Mouse (Mus musculus) myocyte (in vitro differentiated cells): ENCODE results near the gene Robo2.

Experiments used
- E2F4 ChIP-seq: IDR thresholded peaks from one replicate; pipeline ENCODE4 v1.6.1; 2011; ENCODE audit warnings: mild to moderate bottlenecking, control low read depth, moderate library complexity; ENCODE audit not compliant: insufficient read depth
- MAX ChIP-seq: IDR thresholded peaks from one replicate; pipeline ENCODE4 v1.6.1; 2011; ENCODE audit warnings: low read depth, mild to moderate bottlenecking, control low read depth
- MYOD1 ChIP-seq, 3 experiments: IDR thresholded peaks; one replicate each; pipeline ENCODE4 v1.6.1; 2011; ENCODE audit warnings: control low read depth in 2 of 3, low read depth in 2 of 3, mild to moderate bottlenecking in 2 of 3, moderate library complexity in 1 of 3; ENCODE audit not compliant: insufficient read length in 2 of 3, control insufficient read depth in 1 of 3
- POLR2A ChIP-seq: IDR thresholded peaks from one replicate; pipeline ENCODE4 v1.6.1; 2011; ENCODE audit warnings: low read depth, mild to moderate bottlenecking, control low read depth, moderate library complexity; ENCODE audit not compliant: insufficient read length
- REST ChIP-seq: IDR thresholded peaks from one replicate; pipeline ENCODE4 v1.6.1; 2011; ENCODE audit warnings: mild to moderate bottlenecking, control low read depth, moderate library complexity; ENCODE audit not compliant: insufficient read depth, insufficient read length
- SRF ChIP-seq: IDR thresholded peaks from one replicate; pipeline ENCODE4 v1.6.1; 2011; ENCODE audit warnings: low read depth; ENCODE audit not compliant: control insufficient read depth, insufficient read length
- TCF12 ChIP-seq: IDR thresholded peaks from one replicate; pipeline ENCODE4 v1.6.1; 2011; ENCODE audit warnings: mild to moderate bottlenecking, control low read depth; ENCODE audit not compliant: poor library complexity, insufficient read depth, severe bottlenecking
- USF1 ChIP-seq: IDR thresholded peaks from one replicate; pipeline ENCODE4 v1.6.1; 2011; ENCODE audit warnings: low read depth, mild to moderate bottlenecking, control low read depth, moderate library complexity

DNA sequence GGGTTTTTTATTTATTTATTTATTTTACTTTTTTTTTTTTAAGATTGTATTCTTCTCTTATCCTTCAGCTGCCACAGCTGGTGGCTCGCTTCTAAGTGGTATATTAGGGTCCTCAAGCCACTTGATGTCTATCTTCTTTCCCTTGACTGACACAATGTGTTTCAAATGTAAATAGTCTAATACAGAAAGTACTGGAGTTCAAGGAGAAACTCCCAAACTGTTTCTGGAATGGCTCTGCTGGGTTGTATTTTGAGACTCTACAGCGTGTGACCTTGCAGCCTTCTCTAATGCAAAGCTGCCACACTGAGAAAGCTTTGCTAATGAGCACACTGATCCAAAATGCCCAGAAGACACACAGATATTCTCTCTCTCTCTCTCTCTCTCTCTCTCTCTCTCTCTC is 552.9 kb downstream of the Robo2 start:
- TF ChIP-seq POLR2A = no peak
- no peak for TF ChIP-seq REST
- no peak for TF ChIP-seq E2F4
- TF ChIP-seq MYOD1 (IDR thresholded peaks at IDR 0.05; ENCODE audit: control insufficient read depth in 1 of 3, insufficient read length in 2 of 3, low read depth in 2 of 3) = no peak
- TF ChIP-seq USF1 = no peak
- no peak for TF ChIP-seq MAX
- TF ChIP-seq SRF = no peak
- no peak for TF ChIP-seq TCF12
